Mouse (Mus musculus) testis, adult 2 months (tissue): ENCODE data around the gene Mov10l1. TPM values are rescaled to one million over a fixed set of nuclear protein-coding genes. Genes with fewer than 3 reads are reported as not detected.

Experiments
- H3K27ac ChIP-seq: fragments of 200-500 bp; 2 replicates; pipeline ENCODE4 v1.5.1; 2012; ENCODE audit warnings: low read depth, low read length; ENCODE audit not compliant: control insufficient read depth, insufficient read depth
- H3K27me3 ChIP-seq: fragments of 200-500 bp; 2 replicates; pipeline ENCODE4 v1.6.1; 2012; ENCODE audit warnings: mild to moderate bottlenecking, low read length, moderate library complexity; ENCODE audit not compliant: control insufficient read depth, insufficient read depth
- H3K36me3 ChIP-seq: fragments of 200-500 bp; 2 replicates; pipeline ENCODE4 v1.6.1; 2012; ENCODE audit warnings: mild to moderate bottlenecking, low read length; ENCODE audit not compliant: control insufficient read depth, insufficient read depth
- H3K4me1 ChIP-seq: fragments of 200-500 bp; 2 replicates; pipeline ENCODE4 v1.6.1; 2012; ENCODE audit warnings: low read length; ENCODE audit not compliant: control insufficient read depth, insufficient read depth
- H3K4me3 ChIP-seq: fragments of 200-500 bp; 2 replicates; pipeline ENCODE4 v1.5.1; 2012; ENCODE audit warnings: low read depth, mild to moderate bottlenecking, low read length, moderate library complexity, mixed read lengths; ENCODE audit not compliant: control insufficient read depth
- CTCF ChIP-seq: fragments of 200-500 bp; IDR thresholded peaks from 2 replicates; pipeline ENCODE4 v1.5.1; 2012; ENCODE audit warnings: low read depth, mild to moderate bottlenecking, inconsistent platforms, low read length, moderate library complexity; ENCODE audit not compliant: control insufficient read depth, insufficient read depth, insufficient replicate concordance
- POLR2A ChIP-seq: fragments of 200-500 bp; IDR thresholded peaks from 2 replicates; pipeline ENCODE4 v1.6.1; 2012; ENCODE audit warnings: low read depth, mild to moderate bottlenecking, inconsistent platforms, low read length, moderate library complexity; ENCODE audit not compliant: control insufficient read depth
- polyA plus RNA-seq: library from polyadenylated mRNA; depleted of rRNA; stranded (reverse); fragments of >200 nt; gene quantifications from 2 replicates; pipeline ENCODE4 v1.2.3, GENCODE M21; 2012; rRNA removed

Gene Mov10l1
- polyA plus RNA-seq, 1 experiment = 58.4 TPM

DNA sequence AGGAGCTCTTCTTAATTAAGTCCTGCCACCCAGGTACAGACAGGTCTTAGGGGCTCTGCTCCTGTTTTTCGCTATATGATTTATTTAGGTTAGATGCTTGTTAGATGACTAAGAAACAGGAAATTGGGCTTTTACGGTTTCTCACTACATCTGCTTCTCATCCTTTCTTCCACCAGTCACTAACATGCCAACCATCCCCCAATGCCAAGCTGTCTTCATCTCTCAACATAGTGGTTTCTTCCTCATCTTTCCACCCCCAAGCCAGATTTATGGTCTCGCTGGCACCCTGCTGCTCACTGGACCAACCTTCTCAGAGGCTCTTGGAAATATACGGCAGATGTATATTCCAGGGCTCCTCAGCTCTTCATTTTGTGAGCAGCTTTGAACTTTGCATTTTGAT lies 108.0 kb downstream of the Mov10l1 start:
- Histone ChIP-seq H3K4me1 (peaks cover 7% of the 10 kb centered on the region), H3K4me3 (no peak overlapping the region), H3K36me3 (peaks cover 1% of the 10 kb centered on the region)

GRCm38 (mm10) chr15:89092181-89092580 lies 109.5 kb downstream of the Mov10l1 start:
- Histone ChIP-seq H3K27me3 (no peaks in the 10 kb centered on the region), H3K36me3 (peaks cover 1% of the 10 kb centered on the region), H3K4me3 (no peak overlapping the region), H3K4me1 (peaks cover 7% of the 10 kb centered on the region), H3K27ac (no peak overlapping the region)
- TF ChIP-seq CTCF (no peak), POLR2A (no peak)

More for the DNA sequence above, 108.0 kb downstream of the Mov10l1 start:
- H3K27ac ChIP-seq = no peak overlapping the region
- TF ChIP-seq POLR2A (no peak), CTCF (no peak)
- no peaks in the 10 kb centered on the region for H3K27me3 ChIP-seq

- Histone ChIP-seq H3K4me1 (no peaks in the 10 kb centered on the region), H3K36me3 (peaks cover 5% of the 10 kb centered on the region)
These were observed 114.7 kb downstream of the Mov10l1 start for GRCm38 (mm10) chr15:89097450-89097849.

GRCm38 (mm10) chr15:89098616-89099015 lies 115.9 kb downstream of the Mov10l1 start:
- no peaks in the 10 kb centered on the region for H3K4me1 ChIP-seq
- TF ChIP-seq POLR2A (no peak), CTCF (no peak)
- H3K36me3 ChIP-seq = peaks cover 5% of the 10 kb centered on the region

More at GRCm38 (mm10) chr15:89097450-89097849, 114.7 kb downstream of the Mov10l1 start:
- Histone ChIP-seq H3K27me3 (no peaks in the 10 kb centered on the region), H3K27ac (no peak overlapping the region), H3K4me3 (no peak overlapping the region)
- no peak for TF ChIP-seq CTCF
- TF ChIP-seq POLR2A = no peak

DNA sequence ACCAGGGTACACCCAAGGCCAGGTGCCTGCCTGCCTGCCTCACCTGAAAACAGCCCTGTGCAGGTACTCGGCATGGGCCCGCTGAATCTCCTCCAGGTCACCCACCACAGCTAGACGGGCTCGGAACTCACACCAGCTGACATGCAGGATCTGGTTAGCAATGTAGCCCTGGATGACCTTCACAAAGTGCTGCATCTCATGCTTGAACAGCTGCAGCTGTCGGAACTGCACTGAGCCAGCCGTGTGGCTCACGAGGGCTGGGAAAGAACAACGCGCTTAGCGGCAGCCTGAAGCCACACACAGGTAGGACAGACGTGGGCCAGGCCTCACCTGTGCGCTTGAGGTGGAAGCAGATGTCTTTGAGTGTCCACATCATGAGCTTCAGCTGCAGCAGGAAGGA lies 118.1 kb downstream of the Mov10l1 start:
- H3K27ac ChIP-seq = no peak overlapping the region
- peaks cover 4% of the 10 kb centered on the region for H3K36me3 ChIP-seq

More at GRCm38 (mm10) chr15:89098616-89099015, 115.9 kb downstream of the Mov10l1 start:
- Histone ChIP-seq H3K27me3 (no peaks in the 10 kb centered on the region), H3K4me3 (no peak overlapping the region), H3K27ac (no peak overlapping the region)

DNA sequence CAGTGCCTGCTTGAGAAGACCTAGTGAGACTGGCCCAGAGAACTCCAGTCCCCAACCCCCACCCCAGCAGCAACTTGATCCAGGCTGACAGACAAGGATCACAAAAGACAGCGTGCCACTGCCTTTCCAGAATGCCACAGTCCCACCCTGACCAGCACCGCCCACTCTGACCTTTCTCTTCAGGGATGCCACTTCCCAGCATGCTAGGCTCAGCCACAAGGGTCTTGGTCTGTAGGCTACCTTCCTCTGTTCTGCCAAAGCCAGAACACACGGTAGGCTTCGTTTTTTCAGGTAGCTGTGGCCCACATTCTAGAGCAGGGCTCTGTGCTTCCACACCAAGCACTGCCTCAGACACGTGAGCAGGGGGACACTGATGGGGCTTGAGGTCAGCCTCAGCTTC lies 119.9 kb downstream of the Mov10l1 start:
- H3K27me3 ChIP-seq = no peaks in the 10 kb centered on the region
- TF ChIP-seq POLR2A (no peak), CTCF (no peak)
- H3K4me1 ChIP-seq = no peaks in the 10 kb centered on the region
- H3K27ac ChIP-seq = no peak overlapping the region
- peaks cover 4% of the 10 kb centered on the region for H3K36me3 ChIP-seq
- H3K4me3 ChIP-seq = no peak overlapping the region

More for the DNA sequence above, 118.1 kb downstream of the Mov10l1 start:
- no peaks in the 10 kb centered on the region for H3K27me3 ChIP-seq
- no peaks in the 10 kb centered on the region for H3K4me1 ChIP-seq
- H3K4me3 ChIP-seq = no peak overlapping the region
- TF ChIP-seq CTCF (no peak), POLR2A (no peak)

DNA sequence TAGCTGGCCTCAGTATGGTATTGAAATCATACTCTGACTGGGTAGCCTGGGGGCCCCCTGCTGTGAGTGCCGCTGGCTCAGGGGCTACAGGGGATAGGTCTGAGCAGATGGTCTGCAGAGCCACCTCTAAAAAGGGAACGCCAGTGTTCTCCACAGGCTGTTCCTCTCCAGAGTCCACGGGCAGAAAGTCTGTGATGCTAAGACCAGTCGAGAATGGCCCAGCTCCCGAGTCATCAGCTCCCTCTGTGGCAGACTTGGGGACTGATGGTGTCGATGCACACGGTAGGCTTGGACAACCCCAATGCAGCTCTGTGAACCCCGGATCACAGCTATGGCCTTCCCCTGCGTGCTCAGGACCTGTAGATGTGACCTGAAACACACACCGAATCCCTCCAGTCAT lies 121.2 kb downstream of the Mov10l1 start:
- TF ChIP-seq CTCF = no peak
- no peak for TF ChIP-seq POLR2A
- Histone ChIP-seq H3K27ac (no peak overlapping the region), H3K4me1 (no peaks in the 10 kb centered on the region), H3K36me3 (peaks cover 6% of the 10 kb centered on the region), H3K27me3 (no peaks in the 10 kb centered on the region), H3K4me3 (no peak overlapping the region)

DNA sequence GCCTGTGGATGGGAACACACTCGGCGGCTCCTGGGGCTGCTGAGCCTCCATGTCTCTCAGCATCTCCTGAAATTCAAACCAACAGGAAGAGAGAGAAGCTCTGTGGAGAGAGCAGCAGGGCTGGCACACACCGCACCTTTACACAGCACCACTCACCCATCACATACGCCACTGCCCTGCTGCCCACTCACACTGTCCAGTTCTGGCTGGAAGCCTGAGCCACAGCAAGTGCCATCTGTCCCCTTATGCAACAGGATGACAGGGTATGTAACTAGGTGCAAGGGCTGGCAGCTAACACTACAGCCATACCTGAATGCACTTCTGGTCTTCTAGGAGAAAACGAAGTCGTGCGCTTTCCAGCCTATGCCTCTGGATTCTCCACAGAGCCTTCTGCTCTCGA lies 121.7 kb downstream of the Mov10l1 start:
- no peaks in the 10 kb centered on the region for H3K27me3 ChIP-seq
- H3K27ac ChIP-seq = no peak overlapping the region
- H3K4me1 ChIP-seq = no peaks in the 10 kb centered on the region
- TF ChIP-seq CTCF (no peak), POLR2A (no peak)
- no peak overlapping the region for H3K4me3 ChIP-seq
- peaks cover 6% of the 10 kb centered on the region for H3K36me3 ChIP-seq

Other genes starting within 250 kb of the Mov10l1 start
- gene Brd1, start 248.7 kb upstream of the Mov10l1 start, polyA plus RNA-seq = 13.6 and 14.4 TPM in 2 replicates
- gene Zbed4, start 231.2 kb upstream of the Mov10l1 start, polyA plus RNA-seq = 14.4 and 16.8 TPM in 2 replicates
- 24.6 and 32.8 TPM in 2 replicates for gene Alg12, start 163.6 kb upstream of the Mov10l1 start, polyA plus RNA-seq
- gene Creld2, start 163.3 kb upstream of the Mov10l1 start, polyA plus RNA-seq = 347 and 372 TPM in 2 replicates
- gene Pim3, start 120.7 kb upstream of the Mov10l1 start, polyA plus RNA-seq = 10.8 and 13.2 TPM in 2 replicates
- gene Ttll8, start 28.5 kb upstream of the Mov10l1 start, polyA plus RNA-seq = 171 and 179 TPM in 2 replicates
- 51.1 and 56.3 TPM in 2 replicates for gene Mlc1, start 3.9 kb upstream of the Mov10l1 start, polyA plus RNA-seq
- gene Panx2, start 76.8 kb downstream of the Mov10l1 start, polyA plus RNA-seq = 2.6 and 3.6 TPM in 2 replicates
- gene Trabd, start 92.2 kb downstream of the Mov10l1 start, polyA plus RNA-seq = 17.3 and 19.7 TPM in 2 replicates
- gene Selenoo, start 106.2 kb downstream of the Mov10l1 start, polyA plus RNA-seq = 10.5 and 10.7 TPM in 2 replicates
- gene Tubgcp6, start 140.2 kb downstream of the Mov10l1 start, polyA plus RNA-seq = 9.9 and 10.5 TPM in 2 replicates
- 4.0 and 4.5 TPM in 2 replicates for gene Hdac10, start 145.8 kb downstream of the Mov10l1 start, polyA plus RNA-seq
- gene Mapk12, start 157.8 kb downstream of the Mov10l1 start, polyA plus RNA-seq = 0.79 and 1.0 TPM in 2 replicates
- 2.0 and 2.6 TPM in 2 replicates for gene Mapk11, start 166.7 kb downstream of the Mov10l1 start, polyA plus RNA-seq
- gene Plxnb2, start 197.9 kb downstream of the Mov10l1 start, polyA plus RNA-seq = 91.0 and 107 TPM in 2 replicates
- 55.5 and 58.5 TPM in 2 replicates for gene Dennd6b, start 213.6 kb downstream of the Mov10l1 start, polyA plus RNA-seq
- 49.8 and 59.3 TPM in 2 replicates for gene Ppp6r2, start 228.6 kb downstream of the Mov10l1 start, polyA plus RNA-seq